Mouse (Mus musculus): ENCODE measurements around the gene Ttc12.

DNA sequence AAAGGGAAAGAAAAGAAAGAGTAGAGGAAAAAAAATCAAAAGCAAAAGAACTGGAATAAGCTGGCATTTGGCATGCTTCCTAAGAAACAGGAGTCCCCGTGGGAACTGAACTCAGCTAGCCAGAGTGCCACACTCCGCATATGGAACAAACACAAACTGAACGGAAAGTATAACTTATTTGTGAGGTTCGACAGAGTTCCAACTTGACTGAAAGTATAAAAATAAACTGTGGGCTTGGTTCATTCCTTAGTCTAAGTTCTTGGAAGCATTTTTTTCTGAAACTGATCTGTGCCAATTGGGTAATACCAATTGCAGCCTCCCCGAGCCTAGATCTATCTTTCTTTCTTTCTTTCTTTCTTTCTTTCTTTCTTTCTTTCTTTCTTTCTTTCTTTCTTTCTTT lies 18.6 kb upstream of the Ttc12 start:
- TF ChIP-seq CTCF (IDR thresholded peaks at IDR 0.05; ENCODE audit: low read depth, low read length) (no peak), POLR2A (IDR thresholded peaks at IDR 0.05; ENCODE audit: borderline replicate concordance, low read depth, low read length) (no peak)

All from bone marrow macrophage, adult 2 months (primary cell).